Mouse (Mus musculus) embryonic fibroblast, embryonic 13.5 days (primary cell): Measurements from ENCODE around the gene 1110051M20Rik. TPM values are rescaled to one million over a fixed set of nuclear protein-coding genes. Genes with fewer than 3 reads are reported as not detected.
A peak's percentile ranks its signal among the peaks of the same experiment; 100 is the strongest.

ENCODE experiments used
- H3K27ac ChIP-seq: 2 replicates; pipeline ENCODE4 v1.5.1; 2012; ENCODE audit warnings: low read length, control low read depth, inconsistent platforms; ENCODE audit not compliant: insufficient read depth
- H3K4me1 ChIP-seq: 2 replicates; pipeline ENCODE4 v1.6.1; 2011; ENCODE audit warnings: low read length; ENCODE audit not compliant: control insufficient read depth, insufficient read depth
- H3K4me3 ChIP-seq: 2 replicates; pipeline ENCODE4 v1.5.1; 2011; ENCODE audit warnings: mild to moderate bottlenecking, control low read depth, low read length; ENCODE audit not compliant: insufficient read depth
- CTCF ChIP-seq: IDR thresholded peaks from 2 replicates; pipeline ENCODE4 v1.5.1; 2011; ENCODE audit warnings: mild to moderate bottlenecking, control low read depth, low read length, moderate library complexity, borderline replicate concordance; ENCODE audit not compliant: insufficient read depth
- POLR2A ChIP-seq: IDR thresholded peaks from 2 replicates; pipeline ENCODE4 v1.6.1; 2011; ENCODE audit warnings: low read depth, mild to moderate bottlenecking, control low read depth, low read length, moderate library complexity
- polyA plus RNA-seq: library from polyadenylated mRNA; stranded (reverse); fragments of >200 nt; gene quantifications from 2 replicates; pipeline ENCODE4 v1.2.4, GENCODE M21; 2011; ENCODE audit warnings: low read depth; ENCODE audit not compliant: missing spikeins, insufficient read length

1110051M20Rik gene
- polyA plus RNA-seq, 1 experiment: 36.3 TPM

GRCm38 (mm10) chr2:91301836-91302235, 142.7 kb downstream of the 1110051M20Rik start:
- Histone ChIP-seq H3K4me3 (no peak overlapping the region), H3K4me1 (peaks cover 6% of the 10 kb centered on the region; the same call in 1 of the 2 replicates), H3K27ac (no peak overlapping the region)
- TF ChIP-seq POLR2A (no peak), CTCF (no peak)

GRCm38 (mm10) chr2:91300784-91301183, 143.7 kb downstream of the 1110051M20Rik start:
- no peak overlapping the region for H3K27ac ChIP-seq
- peaks cover 6% of the 10 kb centered on the region; the same call in 1 of the 2 replicates for H3K4me1 ChIP-seq
- no peak overlapping the region for H3K4me3 ChIP-seq
- TF ChIP-seq CTCF (no peak), POLR2A (no peak)

GRCm38 (mm10) chr2:91299156-91299555, 145.3 kb downstream of the 1110051M20Rik start:
- Histone ChIP-seq H3K4me1 (peaks cover 6% of the 10 kb centered on the region; the same call in 1 of the 2 replicates), H3K27ac (peak overlapping the region; percentile 58), H3K4me3 (no peak overlapping the region)
- TF ChIP-seq POLR2A (no peak), CTCF (no peak)

GRCm38 (mm10) chr2:91295895-91296294, 148.6 kb downstream of the 1110051M20Rik start:
- TF ChIP-seq CTCF (no peak), POLR2A (no peak)
- no peak overlapping the region for H3K4me3 ChIP-seq
- H3K27ac ChIP-seq: no peak overlapping the region
- peaks cover 6% of the 10 kb centered on the region; the same call in 1 of the 2 replicates for H3K4me1 ChIP-seq

GRCm38 (mm10) chr2:91294226-91294625, 150.3 kb downstream of the 1110051M20Rik start:
- Histone ChIP-seq H3K4me1 (peaks cover 2% of the 10 kb centered on the region; the same call in 1 of the 2 replicates), H3K27ac (no peak overlapping the region), H3K4me3 (no peak overlapping the region)
- TF ChIP-seq CTCF (no peak), POLR2A (no peak)

GRCm38 (mm10) chr2:91291197-91292007, 153.1 kb downstream of the 1110051M20Rik start:
- Histone ChIP-seq H3K27ac (no peak overlapping the region), H3K4me1 (no peaks in the 10 kb centered on the region), H3K4me3 (no peak overlapping the region)
- TF ChIP-seq CTCF (no peak), POLR2A (no peak)

GRCm38 (mm10) chr2:91287563-91287962, 156.9 kb downstream of the 1110051M20Rik start:
- TF ChIP-seq POLR2A (no peak), CTCF (no peak)
- Histone ChIP-seq H3K4me1 (no peaks in the 10 kb centered on the region), H3K4me3 (no peak overlapping the region), H3K27ac (no peak overlapping the region)

GRCm38 (mm10) chr2:91285885-91286505, 158.5 kb downstream of the 1110051M20Rik start:
- Histone ChIP-seq H3K4me3 (no peak overlapping the region), H3K4me1 (no peaks in the 10 kb centered on the region), H3K27ac (no peak overlapping the region)
- TF ChIP-seq CTCF: peak; percentile 95
- no peak for TF ChIP-seq POLR2A

GRCm38 (mm10) chr2:91284375-91285199, 159.9 kb downstream of the 1110051M20Rik start:
- Histone ChIP-seq H3K4me1 (no peaks in the 10 kb centered on the region), H3K27ac (no peak overlapping the region), H3K4me3 (no peak overlapping the region)
- TF ChIP-seq CTCF (no peak), POLR2A (no peak)
